Mouse (Mus musculus): ENCODE measurements at regions not wholly inside any gene's neighbourhood (a gene's known extent, or its start where the extent isn't known, plus 50 kb on each side); places are given as distances from the start of the nearest gene placed in this dataset.

DNA sequence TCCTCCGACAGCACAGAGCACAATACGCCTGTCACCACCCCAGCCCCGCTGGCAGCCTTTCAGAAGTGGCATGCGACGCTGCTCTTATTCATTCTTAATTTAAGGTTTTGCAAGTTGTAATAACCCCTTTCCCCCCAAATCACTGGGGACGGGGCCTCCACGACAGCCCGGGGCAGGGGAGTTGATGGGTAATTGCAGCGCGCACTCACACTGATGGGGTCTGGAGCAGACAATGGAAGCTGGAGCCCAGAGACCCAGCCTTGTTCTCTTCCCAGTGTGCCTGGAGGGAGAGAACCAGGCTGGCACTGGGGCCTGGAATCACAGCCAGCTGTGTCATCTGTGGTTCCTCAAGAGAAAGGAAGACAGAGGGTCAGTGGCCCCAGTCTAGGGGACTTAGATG, 54.2 kb upstream of the Casz1 start:
- no peak for TF ChIP-seq POLR2A (IDR thresholded peaks at IDR 0.05; ENCODE audit: insufficient read depth, low read depth, low read length)
- no peak for TF ChIP-seq CTCF (IDR thresholded peaks at IDR 0.05; ENCODE audit: insufficient read depth, low read depth, low read length)

Data from olfactory bulb, adult 2 months (tissue).